Mouse (Mus musculus): ENCODE measurements at regions not wholly inside any gene's neighbourhood (a gene's known extent, or its start where the extent isn't known, plus 50 kb on each side); places are given as distances from the start of the nearest gene placed in this dataset.

GRCm38 (mm10) chr5:100218256-100218851 lies 58.7 kb upstream of the Tmem150c start:
- WGBS: 94% methylated on average over 3 of the region's 3 CpGs
- DNase-seq (ENCODE audit: low spot score) (no peak), ATAC-seq (ENCODE audit: low FRiP score, low TSS enrichment) (no peak)
- Histone ChIP-seq H3K27me3 (ENCODE audit: control insufficient read depth, insufficient read depth, low read length) (no peaks in the 10 kb centered on the region), H3K27ac (replicated peaks) (no peak overlapping the region), H3K36me3 (ENCODE audit: control insufficient read depth, insufficient read depth, low read length) (no peaks in the 10 kb centered on the region), H3K4me2 (replicated peaks; ENCODE audit: low read depth) (no peak overlapping the region), H3K4me3 (ENCODE audit: low read depth, low read length) (no peak overlapping the region), H3K9me3 (ENCODE audit: control insufficient read depth, low read length) (no peaks in the 10 kb centered on the region), H3K9ac (ENCODE audit: low read length) (no peak overlapping the region), H3K4me1 (replicated peaks; ENCODE audit: control insufficient read depth, insufficient read depth) (no peaks in the 10 kb centered on the region)
- TF ChIP-seq CTCF (IDR thresholded peaks at IDR 0.05; ENCODE audit: low read depth) (no peak), EP300 (optimal IDR thresholded peaks at IDR 0.05) (no peak)

- H3K4me2 ChIP-seq (replicated peaks; ENCODE audit: low read depth): no peak overlapping the region
- ATAC-seq (ENCODE audit: low FRiP score, low TSS enrichment): no peak
- WGBS: 37% methylated on average over 17 of the region's 17 CpGs
Observed at GRCm38 (mm10) chr5:100217178-100218035, 57.8 kb upstream of the Tmem150c start.

DNA sequence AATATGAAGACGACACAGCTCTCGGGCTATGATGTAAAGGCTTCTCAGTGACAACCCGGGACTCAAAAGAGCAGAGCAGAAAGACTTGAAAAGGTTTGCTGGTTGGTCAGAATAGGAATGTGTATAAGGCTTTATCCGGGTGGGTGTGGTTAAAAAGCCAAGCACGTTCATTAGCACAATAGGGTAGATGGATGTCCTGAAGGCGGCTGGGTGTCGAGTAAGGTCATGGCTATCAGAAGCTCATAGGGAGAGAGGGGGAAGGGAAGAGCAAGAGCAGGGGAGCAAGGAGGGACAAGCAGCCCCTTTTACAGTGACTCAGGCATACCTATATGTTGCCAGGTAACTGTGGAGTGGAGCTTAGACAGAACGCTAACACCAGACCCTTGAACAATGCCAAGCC lies 54.3 kb upstream of the Tmem150c start:
- WGBS: 52% methylated on average over 8 of the region's 8 CpGs

More at GRCm38 (mm10) chr5:100217178-100218035, 57.8 kb upstream of the Tmem150c start:
- Histone ChIP-seq H3K9ac (ENCODE audit: low read length) (no peak overlapping the region), H3K36me3 (ENCODE audit: control insufficient read depth, insufficient read depth, low read length) (no peaks in the 10 kb centered on the region), H3K4me1 (replicated peaks; ENCODE audit: control insufficient read depth, insufficient read depth) (no peaks in the 10 kb centered on the region), H3K27ac (replicated peaks) (no peak overlapping the region), H3K4me3 (ENCODE audit: low read depth, low read length) (no peak overlapping the region), H3K27me3 (ENCODE audit: control insufficient read depth, insufficient read depth, low read length) (no peaks in the 10 kb centered on the region), H3K9me3 (ENCODE audit: control insufficient read depth, low read length) (no peaks in the 10 kb centered on the region)
- DNase-seq (ENCODE audit: low spot score): no peak
- no peak for TF ChIP-seq CTCF (IDR thresholded peaks at IDR 0.05; ENCODE audit: low read depth)
- no peak for TF ChIP-seq EP300 (optimal IDR thresholded peaks at IDR 0.05)

DNA sequence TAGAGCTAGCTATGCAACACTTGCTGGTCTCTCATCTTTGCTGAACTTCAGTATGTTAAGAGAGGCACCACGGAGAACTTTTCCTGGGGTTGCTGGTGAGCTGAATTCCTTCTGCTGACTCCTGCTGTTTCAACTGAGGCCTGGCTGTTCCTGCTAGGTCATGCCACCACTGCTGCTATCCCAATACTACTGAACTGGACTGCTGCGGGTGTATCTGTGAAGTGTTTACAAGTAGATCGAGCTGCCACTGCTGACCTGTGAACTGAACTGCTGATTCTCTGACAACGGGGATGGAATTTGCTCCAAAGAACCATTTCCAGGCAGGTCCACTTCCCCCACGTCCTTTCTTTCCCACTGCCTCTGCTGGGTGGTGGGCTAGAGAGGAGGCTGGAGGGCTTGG lies 51.1 kb upstream of the Tmem150c start:
- TF ChIP-seq EP300 (optimal IDR thresholded peaks at IDR 0.05) (no peak), CTCF (IDR thresholded peaks at IDR 0.05; ENCODE audit: low read depth) (no peak)
- no peak overlapping the region for H3K4me2 ChIP-seq (replicated peaks; ENCODE audit: low read depth)
- ATAC-seq (ENCODE audit: low FRiP score, low TSS enrichment): no peak
- H3K9me3 ChIP-seq (ENCODE audit: control insufficient read depth, low read length): no peaks in the 10 kb centered on the region
- H3K4me1 ChIP-seq (replicated peaks; ENCODE audit: control insufficient read depth, insufficient read depth): no peaks in the 10 kb centered on the region
- no peaks in the 10 kb centered on the region for H3K27me3 ChIP-seq (ENCODE audit: control insufficient read depth, insufficient read depth, low read length)
- no peak overlapping the region for H3K4me3 ChIP-seq (ENCODE audit: low read depth, low read length)
- no peaks in the 10 kb centered on the region for H3K36me3 ChIP-seq (ENCODE audit: control insufficient read depth, insufficient read depth, low read length)
- no peak overlapping the region for H3K27ac ChIP-seq (replicated peaks)
- 58% methylated on average over 5 of the region's 5 CpGs for WGBS
- no peak overlapping the region for H3K9ac ChIP-seq (ENCODE audit: low read length)
- DNase-seq (ENCODE audit: low spot score): no peak

More for the DNA sequence above, 54.3 kb upstream of the Tmem150c start:
- Histone ChIP-seq H3K27me3 (ENCODE audit: control insufficient read depth, insufficient read depth, low read length) (no peaks in the 10 kb centered on the region), H3K9me3 (ENCODE audit: control insufficient read depth, low read length) (no peaks in the 10 kb centered on the region), H3K4me3 (ENCODE audit: low read depth, low read length) (no peak overlapping the region), H3K4me1 (replicated peaks; ENCODE audit: control insufficient read depth, insufficient read depth) (no peaks in the 10 kb centered on the region), H3K9ac (ENCODE audit: low read length) (no peak overlapping the region), H3K27ac (replicated peaks) (no peak overlapping the region), H3K4me2 (replicated peaks; ENCODE audit: low read depth) (no peak overlapping the region), H3K36me3 (ENCODE audit: control insufficient read depth, insufficient read depth, low read length) (no peaks in the 10 kb centered on the region)
- ATAC-seq (ENCODE audit: low FRiP score, low TSS enrichment): no peak
- TF ChIP-seq CTCF (IDR thresholded peaks at IDR 0.05; ENCODE audit: low read depth) (no peak), EP300 (optimal IDR thresholded peaks at IDR 0.05) (no peak)
- DNase-seq (ENCODE audit: low spot score): no peak

All from stomach, postnatal 0 days (tissue).